Mouse (Mus musculus): ENCODE data around the gene Megf9. TPM values are rescaled to one million over a fixed set of nuclear protein-coding genes. Genes with fewer than 3 reads are reported as not detected.

Gene Megf9
- polyA plus RNA-seq, 1 experiment from 2014 or later: 12.9 TPM

DNA sequence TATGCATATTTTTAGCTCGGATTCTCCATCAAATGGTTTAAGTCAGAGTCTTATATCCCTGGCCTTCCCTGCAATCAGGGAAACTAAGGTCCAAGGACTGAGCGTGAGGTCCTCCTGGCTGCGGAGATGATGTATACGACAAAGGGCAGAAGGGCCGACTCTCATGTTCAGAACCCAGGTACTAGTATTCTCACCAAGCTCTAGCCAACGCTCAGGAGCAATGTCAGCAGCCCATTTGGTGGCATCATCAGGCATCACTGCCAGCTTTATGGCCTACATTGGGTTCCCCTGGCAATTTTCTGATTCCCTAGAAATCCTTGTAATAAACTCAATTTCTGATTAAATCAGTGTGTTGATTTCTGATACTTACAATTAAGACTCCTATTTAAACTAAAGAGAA lies 18.5 kb downstream of the Megf9 start:
- Histone ChIP-seq H3K4me1 (no peaks in the 10 kb centered on the region), H3K36me3 (no peaks in the 10 kb centered on the region), H3K27ac (no peak overlapping the region), H3K9ac (no peak overlapping the region), H3K27me3 (no peaks in the 10 kb centered on the region), H3K4me3 (no peak overlapping the region), H3K4me2 (no peak overlapping the region), H3K9me3 (no peaks in the 10 kb centered on the region)
- ATAC-seq (ENCODE audit: insufficient number of reproducible peaks, low FRiP score, low TSS enrichment, low read depth): no peak
- 82% methylated on average over 6 of the region's 6 CpGs for WGBS

DNA sequence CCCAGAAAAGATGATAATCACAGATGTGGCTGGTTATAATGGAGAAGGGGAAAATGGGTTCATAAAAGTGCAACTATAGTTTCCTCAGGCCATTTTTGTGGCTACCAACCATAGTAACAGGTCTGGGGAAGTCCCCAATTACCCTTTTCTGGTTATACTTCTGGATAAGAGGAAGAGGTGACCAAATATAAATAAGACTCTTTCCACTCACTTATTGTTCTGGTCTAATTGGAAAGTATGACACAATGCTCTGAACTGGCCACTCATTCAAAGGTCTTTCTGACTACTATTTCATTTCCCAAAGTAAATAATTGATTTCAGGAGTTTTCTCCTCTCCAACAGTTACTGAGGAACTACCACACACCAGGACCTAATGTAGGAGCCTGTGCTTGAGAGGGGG lies 19.3 kb downstream of the Megf9 start:
- no peak overlapping the region for H3K4me3 ChIP-seq
- no peaks in the 10 kb centered on the region for H3K9me3 ChIP-seq
- H3K27ac ChIP-seq: no peak overlapping the region
- no peaks in the 10 kb centered on the region for H3K4me1 ChIP-seq
- no peaks in the 10 kb centered on the region for H3K36me3 ChIP-seq
- H3K9ac ChIP-seq: no peak overlapping the region
- H3K4me2 ChIP-seq: no peak overlapping the region
- H3K27me3 ChIP-seq: no peaks in the 10 kb centered on the region
- no peak for ATAC-seq (ENCODE audit: insufficient number of reproducible peaks, low FRiP score, low TSS enrichment, low read depth)

DNA sequence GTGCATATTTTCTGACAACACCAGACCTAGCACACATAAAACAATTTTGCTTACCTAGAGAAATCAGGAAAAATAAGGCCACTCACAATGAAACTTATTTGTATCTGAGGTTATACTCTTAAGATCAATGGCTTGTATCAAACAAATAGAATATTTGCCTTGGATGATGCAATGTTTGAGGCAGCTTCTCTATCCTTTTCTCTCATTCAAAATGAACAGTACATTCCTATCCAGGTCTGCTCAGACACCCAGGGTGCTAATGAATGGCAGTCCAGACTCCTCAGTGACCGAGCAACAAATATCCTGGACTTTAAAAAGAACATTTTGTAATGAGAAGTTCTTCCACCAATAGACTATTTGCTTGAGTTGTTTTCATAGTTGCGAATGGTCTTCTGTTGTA lies 24.8 kb downstream of the Megf9 start:
- no peak overlapping the region for H3K4me2 ChIP-seq
- H3K4me3 ChIP-seq: no peak overlapping the region
- H3K9ac ChIP-seq: no peak overlapping the region
- no peaks in the 10 kb centered on the region; the same call in 1 of the 2 replicates for H3K4me1 ChIP-seq
- no peaks in the 10 kb centered on the region for H3K36me3 ChIP-seq
- 79% methylated on average over 2 of the region's 2 CpGs for WGBS
- H3K9me3 ChIP-seq: no peaks in the 10 kb centered on the region
- no peak for ATAC-seq (ENCODE audit: insufficient number of reproducible peaks, low FRiP score, low TSS enrichment, low read depth)
- no peak overlapping the region for H3K27ac ChIP-seq
- no peaks in the 10 kb centered on the region for H3K27me3 ChIP-seq

DNA sequence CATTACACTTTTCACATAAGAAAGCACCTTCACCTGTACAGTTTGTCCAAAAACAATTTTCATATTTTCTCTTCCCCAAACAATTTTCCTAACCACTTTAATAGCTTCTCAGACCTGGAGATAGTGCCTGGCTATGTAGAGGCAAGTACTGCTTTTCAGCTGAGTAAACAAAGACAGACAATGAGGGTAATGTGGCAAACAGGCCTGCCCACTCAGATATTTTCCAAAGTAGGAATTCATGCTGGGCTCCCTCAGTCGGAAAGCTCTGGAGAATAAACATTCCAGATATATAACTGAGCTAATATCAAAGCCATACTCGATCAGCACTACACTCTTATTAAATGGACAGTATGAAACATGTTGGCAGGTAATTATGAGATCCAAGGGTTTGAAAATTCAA lies 25.2 kb downstream of the Megf9 start:
- no peak overlapping the region for H3K27ac ChIP-seq
- H3K9ac ChIP-seq: no peak overlapping the region
- no peaks in the 10 kb centered on the region; the same call in 1 of the 2 replicates for H3K4me1 ChIP-seq
- no peak overlapping the region for H3K4me3 ChIP-seq
- no peaks in the 10 kb centered on the region for H3K9me3 ChIP-seq
- no peaks in the 10 kb centered on the region for H3K36me3 ChIP-seq
- no peak for ATAC-seq (ENCODE audit: insufficient number of reproducible peaks, low FRiP score, low TSS enrichment, low read depth)
- no peak overlapping the region for H3K4me2 ChIP-seq
- WGBS: 32% methylated on average over 2 of the region's 2 CpGs
- no peaks in the 10 kb centered on the region for H3K27me3 ChIP-seq

DNA sequence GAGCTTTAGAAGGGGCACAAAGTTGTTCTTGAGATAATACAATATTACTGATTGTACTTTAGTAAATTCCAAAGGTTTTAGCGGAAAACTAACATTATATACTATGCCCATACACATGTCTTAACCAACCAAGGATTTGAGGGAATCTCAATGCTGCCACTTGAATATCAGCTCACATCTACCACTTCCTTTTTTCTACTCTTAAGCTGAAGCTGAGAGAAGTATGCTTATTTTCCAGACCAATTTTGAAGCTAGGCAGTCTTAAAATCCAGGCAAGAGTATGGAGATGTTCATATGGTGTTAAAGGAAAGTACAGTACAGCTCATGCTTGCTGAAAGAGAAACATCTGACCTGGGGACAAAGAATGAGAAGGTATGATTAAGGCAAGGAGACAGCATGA lies 26.6 kb downstream of the Megf9 start:
- Histone ChIP-seq H3K4me3 (no peak overlapping the region), H3K9me3 (no peaks in the 10 kb centered on the region), H3K4me1 (no peaks in the 10 kb centered on the region; the same call in 1 of the 2 replicates), H3K4me2 (no peak overlapping the region), H3K27ac (no peak overlapping the region), H3K9ac (no peak overlapping the region), H3K36me3 (no peaks in the 10 kb centered on the region), H3K27me3 (no peaks in the 10 kb centered on the region)
- no peak for ATAC-seq (ENCODE audit: insufficient number of reproducible peaks, low FRiP score, low TSS enrichment, low read depth)
- WGBS: 90% methylated on average over 1 of the region's 1 CpGs

DNA sequence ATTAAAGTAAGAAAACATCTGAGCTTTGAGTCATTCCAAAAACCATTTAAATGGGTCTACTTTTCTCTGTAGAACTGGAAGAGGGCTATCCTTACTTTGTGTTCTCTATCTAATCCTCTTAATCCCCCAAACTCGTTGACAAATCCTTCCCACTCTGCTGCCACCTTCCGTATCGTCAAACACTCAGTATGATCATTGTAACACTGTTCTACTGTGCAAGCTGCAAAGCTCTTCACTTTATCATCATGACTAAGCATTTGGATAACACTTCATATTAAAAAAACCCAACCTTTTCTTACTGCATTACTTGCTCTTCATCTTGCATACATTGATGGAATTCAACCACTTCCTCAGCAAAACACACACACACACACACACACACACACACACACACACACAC lies 28.8 kb downstream of the Megf9 start:
- H3K9ac ChIP-seq: no peak overlapping the region
- H3K27ac ChIP-seq: no peak overlapping the region
- no peaks in the 10 kb centered on the region for H3K36me3 ChIP-seq
- WGBS: 68% methylated on average over 3 of the region's 3 CpGs
- H3K27me3 ChIP-seq: no peaks in the 10 kb centered on the region
- no peak for ATAC-seq (ENCODE audit: insufficient number of reproducible peaks, low FRiP score, low TSS enrichment, low read depth)
- H3K4me2 ChIP-seq: no peak overlapping the region
- H3K4me1 ChIP-seq: no peaks in the 10 kb centered on the region; the same call in 1 of the 2 replicates
- H3K9me3 ChIP-seq: no peaks in the 10 kb centered on the region
- no peak overlapping the region for H3K4me3 ChIP-seq

DNA sequence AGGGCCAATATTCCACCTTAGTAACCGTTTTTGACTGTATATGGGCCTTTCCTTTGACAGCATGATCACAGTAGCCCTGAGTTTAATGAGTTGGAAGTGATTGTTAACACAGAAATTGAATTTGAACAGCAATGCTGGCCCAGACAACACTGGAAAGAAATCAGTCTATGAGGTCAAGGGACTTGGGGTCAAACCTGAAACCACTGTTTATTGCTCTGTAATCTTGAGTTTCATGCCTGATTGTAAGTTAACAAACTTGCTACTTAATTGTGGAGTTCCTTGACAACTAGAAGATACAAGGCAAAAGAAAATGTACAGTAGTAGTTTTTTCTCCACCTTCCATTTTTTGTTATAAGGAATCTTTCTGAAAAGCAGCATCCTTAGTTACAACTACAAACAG lies 31.0 kb downstream of the Megf9 start:
- ATAC-seq (ENCODE audit: insufficient number of reproducible peaks, low FRiP score, low TSS enrichment, low read depth): no peak
- Histone ChIP-seq H3K4me2 (no peak overlapping the region), H3K36me3 (no peaks in the 10 kb centered on the region), H3K9ac (no peak overlapping the region), H3K27ac (no peak overlapping the region), H3K27me3 (no peaks in the 10 kb centered on the region), H3K4me3 (no peak overlapping the region), H3K9me3 (no peaks in the 10 kb centered on the region), H3K4me1 (no peaks in the 10 kb centered on the region)
- WGBS: 37% methylated on average over 1 of the region's 1 CpGs

DNA sequence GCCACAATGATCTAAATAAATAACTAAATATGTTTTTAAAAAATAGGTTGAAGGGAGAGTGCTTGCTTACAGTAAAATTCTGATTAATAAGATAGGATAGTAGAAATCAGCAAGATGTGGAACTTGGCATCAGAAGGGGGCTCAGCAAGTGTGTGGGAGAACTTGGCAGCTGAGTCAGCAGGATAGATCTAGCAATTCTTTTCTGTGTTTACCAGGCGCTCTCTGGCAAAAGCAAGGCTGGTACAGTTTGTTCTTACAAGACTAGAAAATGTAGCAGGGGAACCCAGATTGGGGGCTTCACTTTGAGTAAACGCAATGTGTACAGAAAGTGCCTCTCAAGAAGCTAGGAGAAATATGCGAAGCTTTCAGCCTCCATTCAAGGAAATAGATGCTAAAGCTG lies 35.5 kb downstream of the Megf9 start:
- H3K27me3 ChIP-seq: no peaks in the 10 kb centered on the region
- H3K36me3 ChIP-seq: no peaks in the 10 kb centered on the region
- H3K9me3 ChIP-seq: no peaks in the 10 kb centered on the region
- no peaks in the 10 kb centered on the region for H3K4me1 ChIP-seq
- H3K4me3 ChIP-seq: no peak overlapping the region
- no peak for ATAC-seq (ENCODE audit: insufficient number of reproducible peaks, low FRiP score, low TSS enrichment, low read depth)
- no peak overlapping the region for H3K9ac ChIP-seq
- H3K4me2 ChIP-seq: no peak overlapping the region
- H3K27ac ChIP-seq: no peak overlapping the region
- WGBS: 75% methylated on average over 3 of the region's 3 CpGs

DNA sequence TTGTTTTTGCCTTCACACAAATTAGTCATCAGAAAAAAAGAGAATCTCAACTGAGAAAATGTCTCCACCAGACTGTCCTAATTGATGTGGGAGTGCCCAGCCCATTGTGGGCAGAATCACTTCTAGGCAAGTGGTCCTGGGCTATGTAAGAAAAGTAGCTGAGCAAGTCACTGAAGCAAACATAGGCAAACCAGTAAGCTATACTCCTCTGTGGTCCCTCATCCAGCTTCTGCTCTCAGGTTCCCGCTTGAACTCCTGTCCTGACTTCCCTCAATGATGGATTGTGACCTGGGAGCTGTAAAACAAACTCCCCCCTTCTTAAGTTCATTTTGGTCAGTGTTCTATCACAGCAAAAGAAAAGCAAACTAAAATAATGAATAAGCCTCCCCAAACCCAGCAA lies 37.8 kb downstream of the Megf9 start:
- no peak overlapping the region for H3K9ac ChIP-seq
- no peak for ATAC-seq (ENCODE audit: insufficient number of reproducible peaks, low FRiP score, low TSS enrichment, low read depth)
- H3K9me3 ChIP-seq: no peaks in the 10 kb centered on the region
- H3K36me3 ChIP-seq: no peaks in the 10 kb centered on the region
- H3K4me2 ChIP-seq: no peak overlapping the region
- no peaks in the 10 kb centered on the region for H3K4me1 ChIP-seq
- no peak overlapping the region for H3K4me3 ChIP-seq
- 56% methylated on average over 1 of the region's 1 CpGs for WGBS
- H3K27me3 ChIP-seq: no peaks in the 10 kb centered on the region
- no peak overlapping the region for H3K27ac ChIP-seq

DNA sequence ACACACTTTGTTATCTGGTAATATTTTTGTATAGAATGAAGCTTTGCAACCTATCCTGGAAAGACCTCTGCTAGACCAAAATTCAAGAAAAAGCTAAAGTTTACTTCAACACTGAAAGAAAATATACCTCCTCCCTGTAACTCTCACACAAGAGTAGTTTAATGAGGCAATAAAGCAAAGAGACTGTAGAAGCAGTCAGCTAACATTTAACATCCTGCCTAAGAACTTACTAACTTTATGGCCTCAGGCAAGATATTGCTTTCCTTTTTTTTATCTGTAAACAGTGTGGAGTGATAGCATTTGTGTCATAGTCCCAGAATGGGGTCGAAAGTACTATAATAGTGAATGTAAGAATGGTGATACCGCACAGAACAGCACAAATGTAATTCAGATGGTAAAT lies 45.0 kb downstream of the Megf9 start:
- no peak overlapping the region for H3K9ac ChIP-seq
- no peak overlapping the region for H3K4me3 ChIP-seq
- no peak for ATAC-seq (ENCODE audit: insufficient number of reproducible peaks, low FRiP score, low TSS enrichment, low read depth)
- H3K27ac ChIP-seq: peak overlapping the region; percentile 63
- no peak overlapping the region for H3K4me2 ChIP-seq
- no peaks in the 10 kb centered on the region; the same call in 1 of the 2 replicates for H3K4me1 ChIP-seq
- no peaks in the 10 kb centered on the region for H3K36me3 ChIP-seq
- no peaks in the 10 kb centered on the region for H3K27me3 ChIP-seq
- no peaks in the 10 kb centered on the region for H3K9me3 ChIP-seq
- 58% methylated on average over 2 of the region's 2 CpGs for WGBS

DNA sequence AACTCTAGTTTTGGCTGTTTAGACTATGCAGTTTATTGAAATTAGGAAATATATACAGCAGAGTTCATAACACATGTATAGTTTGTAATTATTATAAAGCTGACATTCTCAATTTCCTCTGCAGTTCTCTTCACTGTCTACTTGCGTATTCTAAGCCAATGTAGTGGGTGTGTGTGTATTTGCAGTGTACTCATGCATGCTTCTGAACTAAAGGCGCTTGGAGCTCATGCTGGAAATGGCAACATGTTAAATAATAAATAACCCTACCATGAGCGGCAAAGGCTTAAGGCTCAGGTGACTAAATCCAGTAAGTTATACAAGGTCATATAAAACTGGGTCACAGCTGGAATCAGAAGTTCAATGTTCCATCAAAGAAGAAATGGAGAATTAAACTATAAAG lies 46.4 kb downstream of the Megf9 start:
- no peaks in the 10 kb centered on the region for H3K36me3 ChIP-seq
- H3K9ac ChIP-seq: no peak overlapping the region
- H3K27me3 ChIP-seq: no peaks in the 10 kb centered on the region
- H3K27ac ChIP-seq: no peak overlapping the region
- H3K9me3 ChIP-seq: no peaks in the 10 kb centered on the region
- no peaks in the 10 kb centered on the region; the same call in 1 of the 2 replicates for H3K4me1 ChIP-seq
- ATAC-seq (ENCODE audit: insufficient number of reproducible peaks, low FRiP score, low TSS enrichment, low read depth): no peak
- WGBS: 53% methylated on average over 3 of the region's 3 CpGs
- no peak overlapping the region for H3K4me2 ChIP-seq
- H3K4me3 ChIP-seq: no peak overlapping the region

DNA sequence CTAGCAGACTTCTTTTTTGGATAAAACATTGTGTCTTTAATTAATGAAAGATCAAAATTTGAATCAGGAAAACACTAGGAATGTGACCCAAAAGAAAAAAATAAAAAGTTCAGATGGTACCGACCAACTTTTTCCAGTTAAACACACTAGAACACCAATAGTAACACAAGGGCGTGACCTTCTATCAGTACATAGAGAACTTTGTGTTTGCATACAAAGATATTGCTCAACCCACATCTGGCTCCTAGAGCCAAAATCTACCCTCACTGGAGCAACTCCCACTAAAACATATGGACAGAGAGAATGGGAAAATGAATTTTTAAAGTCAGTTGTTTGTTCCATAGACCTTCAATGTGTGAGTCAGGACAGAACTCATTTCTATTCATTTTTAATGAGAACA lies 50.7 kb downstream of the Megf9 start:
- H3K9ac ChIP-seq: no peak overlapping the region
- WGBS: 83% methylated on average over 2 of the region's 2 CpGs
- no peak for ATAC-seq (ENCODE audit: insufficient number of reproducible peaks, low FRiP score, low TSS enrichment, low read depth)

DNA sequence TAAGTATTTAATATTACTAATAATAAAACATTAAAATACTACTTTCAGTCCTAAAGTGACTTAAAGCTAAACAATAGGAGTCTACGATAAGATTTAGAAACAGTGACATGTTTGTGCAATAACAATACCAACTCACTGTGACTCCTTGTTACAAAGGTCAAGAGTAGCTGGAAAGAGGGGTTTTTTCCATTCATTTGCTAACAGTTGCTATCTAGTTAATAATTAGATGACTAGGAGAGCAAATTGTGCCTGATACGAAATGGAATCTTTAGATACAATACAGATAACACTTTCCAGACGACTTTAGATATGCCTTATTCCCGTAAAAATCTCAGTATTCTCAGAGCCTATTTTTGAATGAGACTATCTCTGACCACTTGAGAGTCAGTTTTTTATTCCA lies 52.9 kb downstream of the Megf9 start:
- H3K4me3 ChIP-seq: no peak overlapping the region
- no peaks in the 10 kb centered on the region for H3K27me3 ChIP-seq
- ATAC-seq (ENCODE audit: insufficient number of reproducible peaks, low FRiP score, low TSS enrichment, low read depth): no peak
- H3K9me3 ChIP-seq: no peaks in the 10 kb centered on the region
- no peaks in the 10 kb centered on the region for H3K4me1 ChIP-seq
- H3K9ac ChIP-seq: no peak overlapping the region
- H3K27ac ChIP-seq: no peak overlapping the region
- H3K4me2 ChIP-seq: no peak overlapping the region
- no peaks in the 10 kb centered on the region for H3K36me3 ChIP-seq
- WGBS: 83% methylated on average over 4 of the region's 4 CpGs

More for the DNA sequence above, 50.7 kb downstream of the Megf9 start:
- H3K9me3 ChIP-seq: no peaks in the 10 kb centered on the region
- H3K27me3 ChIP-seq: no peaks in the 10 kb centered on the region
- H3K4me1 ChIP-seq: no peaks in the 10 kb centered on the region
- no peaks in the 10 kb centered on the region for H3K36me3 ChIP-seq
- H3K4me2 ChIP-seq: no peak overlapping the region
- no peak overlapping the region for H3K4me3 ChIP-seq
- no peak overlapping the region for H3K27ac ChIP-seq
